Mouse (Mus musculus): ENCODE measurements around the gene Prcd. TPM values are rescaled to one million over a fixed set of nuclear protein-coding genes. Genes with fewer than 3 reads are reported as not detected.

The Prcd gene
- under 1 TPM in 1 of 2 experiments, not detected in 1; 0.82 TPM for polyA plus RNA-seq (2017; shearing (Covaris generic))

GRCm38 (mm10) chr11:116653234-116653633 is at the start of gene Prcd:
Gene Prcd, plus strand, starts transcription at chr11:116653534.

GRCm38 (mm10) chr11:116626299-116627071 is 26.8 kb upstream of the Prcd start, which contains the start of gene Rhbdf2:
Gene Rhbdf2, minus strand, starts transcription at chr11:116627019.

GRCm38 (mm10) chr11:116654255-116654821 is 1.0 kb downstream of the Prcd start, which contains the start of gene Cygb:
Gene Cygb, minus strand, starts transcription at chr11:116654313.

Other genes with a start within 250 kb of the Prcd start
- 10 to 100 TPM in 1 of 2 experiments, 1 to 10 TPM in 1; 7.8 to 15.0 TPM for gene Rnf157, start 240.5 kb upstream of the Prcd start, polyA plus RNA-seq (2017; shearing (Covaris generic))
- gene Ubald2, start 219.4 kb upstream of the Prcd start, polyA plus RNA-seq (2017; shearing (Covaris generic)), result 10 to 100 TPM; 55.9 to 58.9 TPM
- under 1 TPM in 1 of 2 experiments, not detected in 1; 0.50 TPM for gene Qrich2, start 187.3 kb upstream of the Prcd start, polyA plus RNA-seq (2017; shearing (Covaris generic))
- gene Prpsap1, start 159.3 kb upstream of the Prcd start, polyA plus RNA-seq (2017; shearing (Covaris generic)), result 100 to 1,000 TPM; 138 to 145 TPM
- gene Sphk1, start 122.6 kb upstream of the Prcd start, polyA plus RNA-seq (2017; shearing (Covaris generic)), result 1 to 10 TPM in 1 of 2 experiments, under 1 TPM in 1; 0.16 to 2.7 TPM
- gene Ube2o, start 72.1 kb upstream of the Prcd start, polyA plus RNA-seq (2017; shearing (Covaris generic)), result 10 to 100 TPM in 1 of 2 experiments, 1 to 10 TPM in 1; 7.7 to 10.1 TPM
- not detected for gene Aanat, start 67.1 kb upstream of the Prcd start, polyA plus RNA-seq (2017; shearing (Covaris generic))
- 10 to 100 TPM; 11.4 to 23.4 TPM for gene Rhbdf2, start 26.5 kb upstream of the Prcd start, polyA plus RNA-seq (2017; shearing (Covaris generic))
- gene Cygb, start 779 bp downstream of the Prcd start, polyA plus RNA-seq (2017; shearing (Covaris generic)), result under 1 TPM in 1 of 2 experiments, not detected in 1; 0.16 TPM
- 1 to 10 TPM in 1 of 2 experiments, under 1 TPM in 1; 0.48 to 3.9 TPM for gene St6galnac1, start 122.0 kb downstream of the Prcd start, polyA plus RNA-seq (2017; shearing (Covaris generic))
- gene Mxra7, start 174.5 kb downstream of the Prcd start, polyA plus RNA-seq (2017; shearing (Covaris generic)), result 1 to 10 TPM in 1 of 2 experiments, not detected in 1; 1.4 TPM
- gene Mettl23, start 189.7 kb downstream of the Prcd start, polyA plus RNA-seq (2017; shearing (Covaris generic)), result 100 to 1,000 TPM; 192 to 208 TPM
- gene Jmjd6, start 189.9 kb downstream of the Prcd start, polyA plus RNA-seq (2017; shearing (Covaris generic)), result 100 to 1,000 TPM in 1 of 2 experiments, 10 to 100 TPM in 1; 70.3 to 108 TPM
- gene Mfsd11, start 198.9 kb downstream of the Prcd start, polyA plus RNA-seq (2017; shearing (Covaris generic)), result 10 to 100 TPM; 24.1 to 36.4 TPM
- gene Srsf2, start 199.6 kb downstream of the Prcd start, polyA plus RNA-seq (2017; shearing (Covaris generic)), result 100 to 1,000 TPM; 386 to 529 TPM